Mouse (Mus musculus): ENCODE results near the gene Bcor.

DNA sequence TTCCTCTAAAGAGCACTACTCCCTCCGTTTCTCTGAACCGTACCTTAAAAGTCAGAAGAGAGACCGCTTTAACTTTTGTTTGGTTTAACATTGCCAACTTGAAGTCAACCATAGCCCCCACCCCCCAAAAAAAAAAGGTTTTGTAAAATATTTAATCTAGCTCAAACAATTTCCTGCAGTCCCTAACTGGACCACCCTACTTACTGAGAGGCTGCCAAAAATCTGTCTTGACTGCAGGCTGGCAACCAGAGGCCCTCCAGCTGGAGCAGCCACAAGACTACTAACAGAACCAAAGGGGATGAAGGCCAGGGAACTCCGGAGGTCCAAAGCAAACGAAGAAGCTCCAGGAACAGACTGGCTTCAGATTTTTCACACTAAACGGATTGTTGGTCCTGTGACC, 156.2 kb downstream of the Bcor start:
- TF ChIP-seq CTCF (IDR thresholded peaks at IDR 0.05; ENCODE audit: insufficient read depth, low read length): no peak
- TF ChIP-seq POLR2A (IDR thresholded peaks at IDR 0.05; ENCODE audit: borderline replicate concordance, extremely low read depth, low read depth, low read length): no peak

Measured in lung, adult 2 months (tissue).